Mouse (Mus musculus) CH12.LX (cell line): ENCODE measurements at regions not wholly inside any gene's neighbourhood (a gene's known extent, or its start where the extent isn't known, plus 50 kb on each side); places are given as distances from the start of the nearest gene placed in this dataset.
A peak's percentile ranks its signal among the peaks of the same experiment; 100 is the strongest.

Experiments used
- DNase-seq: peaks from one replicate; pipeline ENCODE4 v3.0.0-alpha.2; 2013; ENCODE audit errors: extremely low read depth
- H3K27ac ChIP-seq: 2 replicates; pipeline ENCODE4 v1.5.1; 2012; ENCODE audit warnings: low read depth, mild to moderate bottlenecking, control low read depth, moderate library complexity; ENCODE audit not compliant: insufficient read depth
- H3K27me3 ChIP-seq: replicated peaks from 2 replicates; pipeline ENCODE3; 2012; ENCODE audit warnings: inconsistent platforms
- H3K36me3 ChIP-seq, 2 experiments: replicated peaks in 1 of 2; 2 replicates each; pipeline versions ENCODE3 to v1.6.1; 2012; ENCODE audit warnings: inconsistent platforms in 1 of 2, low read length in 1 of 2, mild to moderate bottlenecking in 1 of 2, mixed read lengths in 1 of 2, moderate library complexity in 1 of 2; ENCODE audit not compliant: control insufficient read depth in 1 of 2, insufficient read depth in 1 of 2
- H3K4me1 ChIP-seq, 2 experiments: 2 replicates each; pipeline ENCODE4 v1.6.1; 2012; ENCODE audit warnings: inconsistent platforms in 1 of 2, moderate library complexity in 1 of 2; ENCODE audit not compliant: insufficient read depth in 2 of 2, control insufficient read depth in 1 of 2
- H3K4me2 ChIP-seq: 2 replicates; pipeline ENCODE4 v1.6.1; 2012; ENCODE audit warnings: low read depth, mild to moderate bottlenecking, control low read depth; ENCODE audit not compliant: poor library complexity, insufficient read depth, severe bottlenecking
- H3K4me3 ChIP-seq, 3 experiments: fragments of 150-350 bp in 1 of 3; sonication (generic) in 1 of 3; replicated peaks in 1 of 3; 2 replicates each; pipeline versions ENCODE3 to v1.5.1; 2011 to 2012; ENCODE audit warnings: low read depth in 2 of 3, low read length in 2 of 3, mild to moderate bottlenecking in 2 of 3, moderate library complexity in 2 of 3, control low read depth in 1 of 3, improper control_type of control experiment in 1 of 3, inconsistent platforms in 1 of 3, mixed read lengths in 1 of 3; ENCODE audit not compliant: poor library complexity in 1 of 3
- H3K79me2 ChIP-seq: replicated peaks from 2 replicates; pipeline ENCODE4 v1.6.1; 2012; ENCODE audit warnings: mild to moderate bottlenecking, moderate library complexity; ENCODE audit not compliant: control insufficient read depth, poor library complexity, insufficient read depth, severe bottlenecking; ENCODE audit errors: extremely low read depth
- H3K9ac ChIP-seq: 2 replicates; pipeline ENCODE4 v1.6.1; 2012; ENCODE audit warnings: low read depth, mild to moderate bottlenecking, control low read depth, moderate library complexity; ENCODE audit not compliant: insufficient read depth
- H3K9me3 ChIP-seq: replicated peaks from 2 replicates; pipeline ENCODE3; 2012; ENCODE audit warnings: low read length, inconsistent platforms, mixed read lengths
- BHLHE40 ChIP-seq: IDR thresholded peaks from 2 replicates; pipeline ENCODE4 v1.6.1; 2011; ENCODE audit warnings: mild to moderate bottlenecking, low read depth, low read length, improper control_type of control experiment
- CHD2 ChIP-seq: IDR thresholded peaks from 2 replicates; pipeline ENCODE4 v1.6.1; 2011; ENCODE audit warnings: low read length, improper control_type of control experiment
- CTCF ChIP-seq, 2 experiments: IDR thresholded peaks in 1 of 2; conservative IDR thresholded peaks in 1 of 2; 2 replicates each; pipeline ENCODE4 v1.5.1; 2011 to 2012; ENCODE audit warnings: low read depth in 2 of 2, low read length in 2 of 2, improper control_type of control experiment in 1 of 2, inconsistent platforms in 1 of 2, mild to moderate bottlenecking in 1 of 2, moderate library complexity in 1 of 2
- ETS1 ChIP-seq: conservative IDR thresholded peaks from 2 replicates; pipeline ENCODE4 v1.6.1; 2012; ENCODE audit warnings: low read depth, mild to moderate bottlenecking, inconsistent platforms, low read length, improper control_type of control experiment, moderate library complexity
- GABPA ChIP-seq: IDR thresholded peaks from 2 replicates; pipeline ENCODE4 v1.6.1; 2012; ENCODE audit warnings: low read depth, low read length, improper control_type of control experiment, inconsistent platforms; ENCODE audit not compliant: insufficient replicate concordance
- HCFC1 ChIP-seq: IDR thresholded peaks from 2 replicates; pipeline ENCODE4 v1.6.1; 2012; ENCODE audit warnings: low read depth, mild to moderate bottlenecking, inconsistent platforms, low read length, improper control_type of control experiment
- MAFK ChIP-seq: IDR thresholded peaks from 2 replicates; pipeline ENCODE4 v1.6.1; 2011; ENCODE audit warnings: low read length, improper control_type of control experiment; ENCODE audit not compliant: insufficient replicate concordance
- MAX ChIP-seq: IDR thresholded peaks from 2 replicates; pipeline ENCODE4 v1.6.1; 2011; ENCODE audit warnings: low read length, improper control_type of control experiment
- POLR2AphosphoS2 ChIP-seq: IDR thresholded peaks from 2 replicates; pipeline ENCODE4 v1.6.1; 2011; ENCODE audit warnings: low read depth, low read length, improper control_type of control experiment
- RAD21 ChIP-seq: IDR thresholded peaks from 2 replicates; pipeline ENCODE4 v1.6.1; 2011; ENCODE audit warnings: low read depth, mild to moderate bottlenecking, low read length, improper control_type of control experiment, moderate library complexity
- RCOR1 ChIP-seq: conservative IDR thresholded peaks from 2 replicates; pipeline ENCODE4 v1.6.1; 2012; ENCODE audit warnings: low read depth, mild to moderate bottlenecking, inconsistent platforms, low read length, improper control_type of control experiment
- SIN3A ChIP-seq: IDR thresholded peaks from 2 replicates; pipeline ENCODE4 v1.6.1; 2012; ENCODE audit warnings: low read length, improper control_type of control experiment, inconsistent platforms
- SMC3 ChIP-seq: IDR thresholded peaks from 2 replicates; pipeline ENCODE4 v1.6.1; 2011; ENCODE audit warnings: low read depth, low read length, improper control_type of control experiment
- TBP ChIP-seq: conservative IDR thresholded peaks from 2 replicates; pipeline ENCODE4 v1.6.1; 2011; ENCODE audit warnings: low read depth, low read length, improper control_type of control experiment
- ZC3H11A ChIP-seq: IDR thresholded peaks from 2 replicates; pipeline ENCODE4 v1.6.1; 2012; ENCODE audit warnings: low read depth, mild to moderate bottlenecking, inconsistent platforms, low read length, improper control_type of control experiment
- ZKSCAN1 ChIP-seq: IDR thresholded peaks from 2 replicates; pipeline ENCODE4 v1.6.1; 2012; ENCODE audit warnings: low read depth, inconsistent platforms, low read length, improper control_type of control experiment, borderline replicate concordance
- ZMIZ1 ChIP-seq: IDR thresholded peaks from 2 replicates; pipeline ENCODE4 v1.6.1; 2012; ENCODE audit warnings: low read depth, mild to moderate bottlenecking, inconsistent platforms, low read length, improper control_type of control experiment
- ZNF384 ChIP-seq: IDR thresholded peaks from 2 replicates; pipeline ENCODE4 v1.6.1; 2012; ENCODE audit warnings: low read depth, low read length, improper control_type of control experiment, inconsistent platforms
- dilution Hi-C: fragments of 300-500 bp; cut with MboI; formaldehyde crosslinking; loops from 2 replicates; pipeline ENCODE4 v1.14.3; 2020; ENCODE audit warnings: low sequenced_read_pairs; ENCODE audit not compliant: extremely low pct_unique_long_range_greater_than_20kb, extremely low pct_ligation_motif_present
- in situ Hi-C: fragments of 300-500 bp; cut with MboI; formaldehyde crosslinking; loops from 3 replicates; pipeline ENCODE4 v1.14.3; 2019; ENCODE audit warnings: low sequenced_read_pairs, low pct_ligation_motif_present, low pct_unique_long_range_greater_than_20kb, mixed read lengths

- dilution Hi-C loops (no loop called here), in situ Hi-C loops (no loop called here)
- H3K9me3 ChIP-seq, result no peaks in the 10 kb centered on the region
- no peak overlapping the region for H3K9ac ChIP-seq
- H3K27ac ChIP-seq, result no peak overlapping the region
- TF ChIP-seq GABPA, result no peak
- no peak for TF ChIP-seq ZC3H11A
- TF ChIP-seq BHLHE40, result no peak
- peak; percentile 36 for TF ChIP-seq RAD21
- peak; percentile 81 for TF ChIP-seq SMC3
- no peak for TF ChIP-seq ZKSCAN1
- TF ChIP-seq HCFC1, result no peak
- no peak for TF ChIP-seq SIN3A
- no peak for TF ChIP-seq POLR2AphosphoS2
- TF ChIP-seq ZNF384, result no peak
- TF ChIP-seq CTCF (conservative IDR thresholded peaks at IDR 0.05 in 1 of 2, IDR thresholded peaks at IDR 0.05 in 1 of 2; ENCODE audit: low read depth in 2 of 2, low read length in 2 of 2), result peak in 1 of 2 experiments; percentile 68; a peak in 2 of 4 replicates
- no peaks in the 10 kb centered on the region for H3K36me3 ChIP-seq
- peak; percentile 17 for DNase-seq
- H3K4me1 ChIP-seq, result no peaks in the 10 kb centered on the region
- H3K4me2 ChIP-seq, result no peak overlapping the region
- no peaks in the 10 kb centered on the region for H3K79me2 ChIP-seq
- H3K4me3 ChIP-seq, result no peak overlapping the region
- peaks cover 88% of the 10 kb centered on the region for H3K27me3 ChIP-seq
Observed at GRCm38 (mm10) chr6:84506675-84507074, 87.0 kb downstream of the Cyp26b1 start.

GRCm38 (mm10) chr6:84500255-84500886 lies 93.3 kb downstream of the Cyp26b1 start:
- no peak overlapping the region for H3K27ac ChIP-seq
- DNase-seq, result no peak
- H3K79me2 ChIP-seq, result no peaks in the 10 kb centered on the region
- H3K4me1 ChIP-seq, result no peaks in the 10 kb centered on the region
- dilution Hi-C loops (no loop called here), in situ Hi-C loops (no loop called here)
- H3K27me3 ChIP-seq, result peaks cover 94% of the 10 kb centered on the region
- no peaks in the 10 kb centered on the region for H3K9me3 ChIP-seq
- no peak overlapping the region for H3K9ac ChIP-seq
- H3K4me3 ChIP-seq, result no peak overlapping the region
- no peaks in the 10 kb centered on the region for H3K36me3 ChIP-seq
- TF ChIP-seq RCOR1 (no peak), TBP (no peak), ZMIZ1 (no peak), ZKSCAN1 (no peak), MAFK (no peak), BHLHE40 (no peak), ETS1 (no peak), RAD21 (no peak), CHD2 (no peak), MAX (no peak), HCFC1 (no peak)
- H3K4me2 ChIP-seq, result no peak overlapping the region
